Mouse (Mus musculus): ENCODE measurements around the gene Serbp1. TPM values are rescaled to one million over a fixed set of nuclear protein-coding genes. Genes with fewer than 3 reads are reported as not detected.

Serbp1 gene
- polyA plus RNA-seq, 1 experiment from 2014 or later, result 513 TPM

GRCm38 (mm10) chr6:67309752-67310151 is 71.8 kb downstream of the Serbp1 start:
- no peak overlapping the region for H3K4me2 ChIP-seq
- H3K9ac ChIP-seq, result no peak overlapping the region
- H3K4me1 ChIP-seq, result no peaks in the 10 kb centered on the region
- no peak for ATAC-seq
- no peak overlapping the region for H3K4me3 ChIP-seq
- no peaks in the 10 kb centered on the region for H3K27me3 ChIP-seq (replicated peaks)
- WGBS (ENCODE audit: insufficient replicate concordance), result 42% methylated on average over 3 of the region's 3 CpGs
- H3K9me3 ChIP-seq (replicated peaks), result no peaks in the 10 kb centered on the region
- no peak overlapping the region for H3K27ac ChIP-seq
- no peaks in the 10 kb centered on the region for H3K36me3 ChIP-seq

GRCm38 (mm10) chr6:67314697-67315096 is 76.7 kb downstream of the Serbp1 start:
- Histone ChIP-seq H3K9me3 (replicated peaks) (no peaks in the 10 kb centered on the region), H3K27me3 (replicated peaks) (no peaks in the 10 kb centered on the region), H3K9ac (no peak overlapping the region), H3K4me2 (no peak overlapping the region), H3K4me3 (no peak overlapping the region), H3K36me3 (no peaks in the 10 kb centered on the region), H3K4me1 (peaks cover 8% of the 10 kb centered on the region; the same call in 1 of the 2 replicates), H3K27ac (no peak overlapping the region)
- 58% methylated on average over 1 of the region's 1 CpGs for WGBS (ENCODE audit: insufficient replicate concordance)
- no peak for ATAC-seq

- 76% methylated on average over 5 of the region's 5 CpGs for WGBS (ENCODE audit: insufficient replicate concordance)
- no peak for ATAC-seq
- Histone ChIP-seq H3K9me3 (replicated peaks) (no peaks in the 10 kb centered on the region), H3K27ac (no peak overlapping the region), H3K9ac (no peak overlapping the region), H3K27me3 (replicated peaks) (no peaks in the 10 kb centered on the region), H3K4me2 (no peak overlapping the region), H3K36me3 (no peaks in the 10 kb centered on the region), H3K4me1 (peaks cover 8% of the 10 kb centered on the region; the same call in 1 of the 2 replicates), H3K4me3 (no peak overlapping the region)
These were observed 79.1 kb downstream of the Serbp1 start for GRCm38 (mm10) chr6:67317068-67317467.

- ATAC-seq, result no peak
- Histone ChIP-seq H3K27ac (no peak overlapping the region), H3K36me3 (no peaks in the 10 kb centered on the region), H3K27me3 (replicated peaks) (no peaks in the 10 kb centered on the region), H3K9me3 (replicated peaks) (no peaks in the 10 kb centered on the region), H3K9ac (no peak overlapping the region; the same call in 1 of the 2 replicates), H3K4me3 (no peak overlapping the region), H3K4me1 (peaks cover 8% of the 10 kb centered on the region; the same call in 1 of the 2 replicates), H3K4me2 (0 out of 2 replicates have a peak overlapping the region, but pooled peaks have one; percentile 25)
- 77% methylated on average over 8 of the region's 8 CpGs for WGBS (ENCODE audit: insufficient replicate concordance)
These were observed 79.9 kb downstream of the Serbp1 start for GRCm38 (mm10) chr6:67317827-67318338.

DNA sequence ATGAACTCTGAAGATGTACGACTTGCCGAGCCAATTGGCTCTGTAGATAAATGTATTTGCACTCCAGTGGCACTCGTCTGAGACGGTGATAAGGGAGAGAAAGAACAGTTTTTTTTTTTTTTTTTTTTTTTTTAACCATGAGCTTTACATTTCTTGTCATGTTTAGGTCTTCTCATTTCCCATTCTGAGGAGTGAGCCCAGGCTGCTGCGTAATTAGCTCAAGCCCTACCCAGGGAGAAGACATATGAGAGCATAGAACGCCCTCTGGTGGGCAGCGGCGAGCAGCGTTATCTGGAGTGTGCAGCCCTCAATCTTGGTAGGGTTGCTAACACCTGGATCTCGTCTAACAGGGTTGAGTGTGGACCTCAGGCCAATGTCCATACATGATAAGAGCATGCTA is 80.5 kb downstream of the Serbp1 start:
- Histone ChIP-seq H3K4me1 (peaks cover 8% of the 10 kb centered on the region; the same call in 1 of the 2 replicates), H3K27ac (no peak overlapping the region), H3K9me3 (replicated peaks) (no peaks in the 10 kb centered on the region), H3K4me3 (no peak overlapping the region), H3K4me2 (0 out of 2 replicates have a peak overlapping the region, but pooled peaks have one; percentile 25), H3K9ac (peak overlapping the region; percentile 22; the same call in 1 of the 2 replicates), H3K27me3 (replicated peaks) (no peaks in the 10 kb centered on the region), H3K36me3 (no peaks in the 10 kb centered on the region)
- 18% methylated on average over 10 of the region's 10 CpGs for WGBS (ENCODE audit: insufficient replicate concordance)
- peak; percentile 80 for ATAC-seq

DNA sequence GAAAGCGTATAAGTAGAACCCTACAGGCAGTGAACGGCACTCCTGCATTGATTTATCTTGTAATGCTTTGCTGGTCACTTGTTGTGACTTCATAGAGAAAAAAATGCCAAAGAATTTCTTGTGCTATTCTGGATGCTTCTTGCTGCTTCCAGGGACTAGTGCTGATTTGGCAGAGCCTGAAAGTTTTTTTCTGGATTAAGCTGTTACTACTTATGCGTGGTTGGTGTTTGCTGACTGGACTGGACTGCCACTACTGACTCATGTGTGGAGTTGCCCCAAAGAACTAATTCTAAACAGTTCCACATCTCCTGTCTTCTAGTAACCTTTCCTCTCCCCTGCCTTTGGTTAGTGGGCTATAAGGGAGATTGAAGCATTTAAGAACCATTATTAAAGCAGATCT is 85.8 kb downstream of the Serbp1 start:
- Histone ChIP-seq H3K36me3 (no peaks in the 10 kb centered on the region), H3K4me2 (no peak overlapping the region), H3K27me3 (replicated peaks) (no peaks in the 10 kb centered on the region), H3K9ac (no peak overlapping the region), H3K9me3 (replicated peaks) (no peaks in the 10 kb centered on the region), H3K4me3 (no peak overlapping the region), H3K4me1 (peaks cover 4% of the 10 kb centered on the region; the same call in 1 of the 2 replicates), H3K27ac (no peak overlapping the region)
- no peak for ATAC-seq
- 83% methylated on average over 3 of the region's 3 CpGs for WGBS (ENCODE audit: insufficient replicate concordance)

- peaks cover 26% of the 10 kb centered on the region for H3K4me1 ChIP-seq
- H3K36me3 ChIP-seq, result no peaks in the 10 kb centered on the region
- no peak overlapping the region for H3K9ac ChIP-seq
- peak overlapping the region; percentile 43; the same call in 1 of the 2 replicates for H3K27ac ChIP-seq
- H3K4me2 ChIP-seq, result no peak overlapping the region; the same call in 1 of the 2 replicates
- ATAC-seq, result peak; percentile 89
- no peaks in the 10 kb centered on the region for H3K9me3 ChIP-seq (replicated peaks)
- H3K4me3 ChIP-seq, result no peak overlapping the region
- H3K27me3 ChIP-seq (replicated peaks), result no peaks in the 10 kb centered on the region
These were observed 100.0 kb downstream of the Serbp1 start for GRCm38 (mm10) chr6:67337943-67338342.

- Histone ChIP-seq H3K9me3 (replicated peaks) (no peaks in the 10 kb centered on the region), H3K9ac (no peak overlapping the region), H3K4me3 (no peak overlapping the region), H3K4me1 (peaks cover 26% of the 10 kb centered on the region), H3K27ac (no peak overlapping the region), H3K27me3 (replicated peaks) (no peaks in the 10 kb centered on the region), H3K4me2 (no peak overlapping the region), H3K36me3 (no peaks in the 10 kb centered on the region)
- no peak for ATAC-seq
These were observed 101.5 kb downstream of the Serbp1 start for GRCm38 (mm10) chr6:67339494-67339893.

Other genes starting within 250 kb of the Serbp1 start
- gene Gadd45a, start 200.7 kb upstream of the Serbp1 start, polyA plus RNA-seq (2016; fragmentation: Nextera tagmentation; extraction: Ambion mirVana), result 88.3 and 96.9 TPM in 2 replicates
- gene Il12rb2, start 138.0 kb downstream of the Serbp1 start, polyA plus RNA-seq (2016; fragmentation: Nextera tagmentation; extraction: Ambion mirVana), result 0.38 and 0.44 TPM in 2 replicates